Comparison of ENCODE assay signal across 15 mouse cellular contexts in genomic region chr12:87216053-87216452, GRCm38 (mm10). TPM values are rescaled to one million over a fixed set of nuclear protein-coding genes. Genes with fewer than 3 reads are reported as not detected.
"Had no signal": no experiment of that assay in that cellular context is flagged by ENCODE, and none has a peak within 500 bp of the region (broad histone marks: within the 10 kb centered on the region; RNA-seq: fewer than 3 reads in every experiment).

No protein-coding gene starts in this region.

- H3K27me3 ChIP-seq: liver, embryonic 13.5 days; megakaryocyte, embryonic 14.5 days; midbrain, embryonic 13.5 days had no signal

- H3K4me3 ChIP-seq: layer of hippocampus, adult 2 months; left cerebral cortex, adult 2 months; liver, embryonic 13.5 days; megakaryocyte, embryonic 14.5 days; midbrain, embryonic 10.5 days; midbrain, embryonic 13.5 days had no signal

- H3K27ac ChIP-seq: kidney, postnatal 0 days; layer of hippocampus, adult 2 months; left cerebral cortex, adult 2 months; liver, embryonic 13.5 days; midbrain, embryonic 10.5 days; midbrain, embryonic 13.5 days had no signal

- DNase-seq: kidney, postnatal 25 days; layer of hippocampus, adult 9-11 months; liver, embryonic 13.5 days; lung, embryonic 14.5 days; thymus, adult 18-20 months; thymus, postnatal 14 days; thymus, postnatal 4 days had no signal

- H3K4me1 ChIP-seq: liver, embryonic 13.5 days had no signal

- H3K36me3 ChIP-seq: liver, embryonic 13.5 days; midbrain, embryonic 10.5 days had no signal

RNA-seq across cellular contexts. Expression of gene Samd15, which starts 16.5 kb away (rescaled TPM):
- polyA plus RNA-seq: liver, adult 2 months; small intestine, adult 2 months had no signal

RNA-seq across cellular contexts. Expression of gene Noxred1, which starts 22.5 kb away (rescaled TPM):
- polyA plus RNA-seq: kidney, postnatal 0 days had no signal
